Mouse (Mus musculus) left cerebral cortex, postnatal 4 days (tissue): ENCODE results near the gene Car10. TPM values are rescaled to one million over a fixed set of nuclear protein-coding genes. Genes with fewer than 3 reads are reported as not detected.

Experiments used
- DNase-seq: peaks from one replicate; pipeline ENCODE4 v3.0.0-alpha.2; 2022
- intact Hi-C: fragments of 180-260 bp; cut with DNase I; formaldehyde crosslinking; loops from one replicate; pipeline ENCODE4 v1.15.1; 2025
- total RNA-seq, 2 experiments: library from RNA; stranded (reverse); gene quantifications; 2 replicates each; pipeline ENCODE4 v1.2.3; 2021

Car10 gene
- total RNA-seq, 2 experiments from 2014 or later = 13.7 to 24.0 TPM

DNA sequence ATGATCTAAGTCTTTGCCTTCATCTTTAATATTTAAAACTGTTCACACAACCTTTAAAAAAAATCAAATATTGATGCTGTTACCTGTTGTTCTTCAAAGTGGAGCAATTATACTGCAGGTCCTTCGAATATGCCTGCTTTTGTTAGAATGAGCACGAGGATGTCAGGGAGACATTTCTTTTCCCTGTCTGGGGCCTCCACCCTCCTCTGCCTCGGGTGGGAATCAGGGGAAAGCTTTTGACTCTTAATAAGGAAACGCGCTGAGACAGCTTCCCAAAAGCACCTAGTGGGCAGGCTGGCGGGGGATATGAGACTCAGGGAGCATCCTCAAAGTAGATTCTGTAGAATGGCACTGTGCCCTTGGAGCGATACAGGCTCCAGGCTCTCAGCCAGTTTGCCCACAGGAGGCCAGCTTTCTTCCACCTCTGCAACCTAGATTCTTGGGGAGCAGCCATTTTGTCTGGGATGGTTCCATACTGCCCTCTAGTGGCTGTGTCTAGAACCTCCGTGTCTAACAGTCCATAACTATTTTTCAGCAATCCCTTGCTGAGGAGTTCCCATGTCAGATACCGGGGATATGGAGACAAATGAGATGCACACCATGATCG lies 373.8 kb downstream of the Car10 start:
- DNase-seq = peak; percentile 95
- intact Hi-C loops = loop anchor here (5.0 kb wide), 1 partner anchor 329 kb away; no protein-coding TSS in a partner anchor

DNA sequence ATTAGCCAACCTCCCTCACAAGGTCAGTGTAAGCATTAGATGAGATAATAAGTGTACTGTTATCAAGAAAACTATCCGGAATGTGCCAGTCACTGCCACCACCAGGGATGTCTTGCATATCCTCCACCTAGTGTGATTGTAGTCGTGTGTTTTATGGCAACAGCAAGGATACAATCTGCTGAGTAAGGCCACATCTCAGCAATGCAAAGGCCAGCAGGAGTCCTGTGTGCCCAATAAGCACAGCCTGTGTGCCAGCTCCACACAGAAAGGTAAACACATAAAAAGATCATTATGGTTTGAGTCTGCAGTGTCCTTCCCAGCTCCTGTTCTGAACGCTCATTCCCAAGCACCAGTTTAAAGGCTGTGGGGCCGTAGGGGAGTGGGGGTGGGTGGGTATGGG lies 386.8 kb downstream of the Car10 start:
- DNase-seq = no peak
- intact Hi-C loops = no loop called here

DNA sequence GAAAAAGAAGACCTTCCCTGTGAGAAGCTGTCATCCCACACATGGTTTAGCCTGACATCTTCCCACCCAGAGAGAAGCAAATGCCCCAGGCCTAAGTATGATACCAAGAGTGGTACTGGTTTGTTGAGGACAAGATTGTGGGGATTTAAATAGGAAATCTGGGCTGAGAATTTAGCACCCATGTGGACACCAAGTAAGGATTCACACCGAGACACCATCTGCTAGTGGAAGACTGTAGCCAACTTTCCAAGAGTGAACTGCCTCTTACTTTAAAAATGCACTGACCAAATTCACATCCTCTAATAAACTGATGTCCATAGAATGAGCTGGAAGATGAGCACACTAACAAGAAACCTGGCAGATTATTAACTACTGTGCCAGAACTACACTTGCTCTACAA lies 389.2 kb downstream of the Car10 start:
- intact Hi-C loops = no loop called here
- no peak for DNase-seq

DNA sequence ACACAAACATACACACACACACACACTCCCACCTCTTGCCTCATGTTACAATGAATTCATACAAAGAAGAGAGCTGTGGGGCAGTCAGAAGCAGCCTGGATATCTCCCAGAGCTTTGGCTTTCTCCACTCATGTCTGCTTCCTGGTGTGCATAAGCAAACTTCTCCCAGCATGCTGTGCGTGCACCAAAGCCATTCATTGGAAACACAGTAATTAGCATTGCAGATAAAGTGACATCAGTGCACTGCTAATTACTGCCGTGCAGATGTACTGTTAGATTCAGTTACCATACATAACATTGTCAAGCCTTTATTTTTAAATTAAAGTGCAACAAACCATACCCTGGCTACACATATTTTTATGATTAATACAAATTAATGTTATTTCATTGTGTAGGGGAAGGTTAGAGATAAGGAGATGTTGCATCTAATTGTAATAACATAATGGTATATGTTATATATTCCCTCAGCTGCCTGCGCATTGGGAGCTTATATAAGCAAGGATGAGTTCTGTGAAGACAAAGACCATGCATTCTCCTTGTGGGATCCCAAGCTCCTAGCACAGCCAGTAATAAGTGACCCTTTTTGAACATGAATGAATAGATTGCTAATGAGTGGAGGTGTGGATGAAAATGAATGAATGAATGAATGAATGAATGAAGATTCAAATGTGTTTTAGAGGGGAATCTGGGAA lies 390.2 kb downstream of the Car10 start:
- DNase-seq = no peak
- intact Hi-C loops = no loop called here

DNA sequence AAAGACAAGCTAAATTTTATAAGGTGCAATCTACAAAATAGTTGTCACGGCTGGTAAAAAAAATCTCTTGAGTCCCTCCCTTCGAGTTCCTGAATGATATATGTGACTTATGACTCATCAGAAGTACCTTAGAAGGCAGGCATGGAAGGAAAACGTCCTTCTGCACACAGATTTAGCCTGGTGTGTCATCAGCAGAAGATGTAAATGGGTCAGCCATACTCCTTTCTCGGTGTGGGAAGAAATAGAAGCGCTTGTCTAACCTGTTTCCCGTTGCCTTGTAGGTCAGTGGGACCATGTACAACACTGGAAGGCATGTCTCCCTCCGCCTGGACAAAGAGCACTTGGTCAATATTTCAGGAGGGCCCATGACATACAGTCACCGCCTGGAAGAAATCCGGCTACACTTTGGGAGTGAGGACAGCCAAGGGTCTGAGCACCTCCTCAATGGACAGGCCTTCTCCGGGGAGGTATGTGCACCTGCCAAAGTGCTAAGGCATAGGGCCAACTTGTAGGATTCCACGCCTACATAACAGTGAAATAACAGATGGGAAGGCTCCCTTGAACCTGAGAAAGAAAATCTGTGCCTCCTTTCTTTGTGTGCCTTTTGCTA lies 392.5 kb downstream of the Car10 start:
- intact Hi-C loops = no loop called here
- DNase-seq = no peak

DNA sequence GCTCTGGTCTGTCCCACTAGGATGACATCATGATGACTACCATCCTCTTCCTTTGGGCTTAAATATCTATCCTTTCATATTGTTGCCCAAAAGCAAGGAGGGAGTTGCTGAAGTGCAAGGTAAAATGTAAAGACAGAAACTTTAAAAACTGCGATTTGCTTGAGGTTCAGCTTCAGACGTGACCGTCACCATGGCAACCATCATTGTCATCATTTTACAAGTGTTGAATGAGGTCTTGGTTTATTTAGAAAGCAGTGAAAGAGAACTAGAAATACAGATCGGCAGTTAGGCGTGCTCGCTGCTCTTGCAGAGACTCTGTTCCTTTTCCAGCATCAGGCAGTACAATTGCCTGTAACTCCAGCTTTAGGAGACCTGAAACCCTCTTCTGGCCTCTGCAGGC lies 400.1 kb downstream of the Car10 start:
- no peak for DNase-seq
- intact Hi-C loops = no loop called here

DNA sequence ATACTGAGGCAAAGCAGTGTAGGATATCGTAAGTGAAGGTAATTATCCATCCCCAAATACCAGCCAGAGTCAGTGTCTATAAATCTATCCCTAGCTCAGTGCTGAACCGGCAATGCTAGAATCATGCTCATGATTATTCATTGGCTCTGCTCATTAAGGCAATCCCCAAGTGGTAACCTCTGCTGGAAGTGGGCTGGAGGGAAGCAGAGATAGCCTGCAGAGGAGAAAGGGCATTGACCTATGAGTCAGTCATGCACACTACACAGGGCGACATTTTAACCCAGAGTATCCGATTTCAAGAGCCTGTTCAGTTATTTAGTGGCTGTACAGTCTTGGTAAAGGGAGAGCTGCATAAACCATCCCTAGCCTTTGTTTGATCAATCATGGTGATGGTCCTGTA lies 402.6 kb downstream of the Car10 start:
- DNase-seq = no peak
- intact Hi-C loops = no loop called here

DNA sequence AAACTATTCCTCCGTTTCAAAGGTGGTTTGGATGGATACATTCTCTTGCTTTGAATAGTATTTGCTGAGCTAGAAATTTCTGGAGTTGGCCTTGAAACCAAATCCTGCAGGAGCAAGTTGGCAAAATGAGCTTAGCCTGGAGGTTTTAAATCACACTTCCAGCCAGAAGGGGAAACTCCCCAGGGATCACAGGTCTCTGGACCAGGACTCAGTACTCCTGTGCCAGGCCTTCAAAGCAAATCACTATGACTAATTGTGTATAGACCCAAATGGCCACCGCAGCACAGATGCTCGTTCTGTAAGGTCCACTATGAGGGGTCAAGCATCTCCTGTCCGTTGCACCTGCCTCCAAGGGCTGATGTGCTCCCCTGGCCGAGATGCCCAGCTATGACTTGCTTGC lies 403.8 kb downstream of the Car10 start:
- DNase-seq = no peak
- intact Hi-C loops = no loop called here

DNA sequence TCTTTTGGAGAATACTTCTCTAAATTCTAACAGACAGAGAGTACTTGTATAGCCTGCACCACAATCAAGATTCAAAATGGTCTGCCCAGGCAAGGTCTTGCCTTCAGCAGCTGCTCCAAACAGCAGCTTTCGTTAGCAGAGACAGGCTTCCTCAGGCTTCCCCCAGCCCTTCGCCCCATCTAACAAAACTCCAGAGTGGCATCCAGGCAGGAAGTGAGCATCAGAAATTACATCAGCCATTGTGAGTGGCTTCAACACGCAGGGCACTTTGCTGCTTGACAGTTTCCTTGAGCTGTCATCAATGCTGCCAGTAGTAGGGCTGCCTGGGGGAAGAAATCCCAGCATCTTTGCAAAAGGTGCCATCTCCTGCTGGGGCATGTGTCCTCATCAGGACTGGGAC lies 405.0 kb downstream of the Car10 start:
- intact Hi-C loops = no loop called here
- DNase-seq = no peak

DNA sequence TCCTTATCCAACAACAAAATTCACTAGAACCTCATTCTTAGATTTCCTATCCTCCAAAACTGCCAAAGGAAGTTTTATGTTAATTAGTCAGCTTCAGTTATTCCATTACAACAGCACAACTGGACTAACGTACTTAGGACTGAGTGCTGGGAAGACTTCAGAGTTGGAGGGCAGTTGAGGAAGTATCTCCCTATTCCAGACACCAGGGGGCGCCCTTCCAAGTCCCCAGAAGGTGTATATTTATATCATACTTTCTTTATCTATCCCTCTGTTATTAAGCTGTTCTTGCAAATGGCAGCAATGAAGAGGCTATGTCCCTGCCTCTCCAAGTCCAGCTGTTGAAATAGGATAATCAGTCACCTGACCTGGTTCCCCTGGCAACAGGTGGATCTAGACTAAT lies 405.6 kb downstream of the Car10 start:
- intact Hi-C loops = no loop called here
- DNase-seq = peak; percentile 18

DNA sequence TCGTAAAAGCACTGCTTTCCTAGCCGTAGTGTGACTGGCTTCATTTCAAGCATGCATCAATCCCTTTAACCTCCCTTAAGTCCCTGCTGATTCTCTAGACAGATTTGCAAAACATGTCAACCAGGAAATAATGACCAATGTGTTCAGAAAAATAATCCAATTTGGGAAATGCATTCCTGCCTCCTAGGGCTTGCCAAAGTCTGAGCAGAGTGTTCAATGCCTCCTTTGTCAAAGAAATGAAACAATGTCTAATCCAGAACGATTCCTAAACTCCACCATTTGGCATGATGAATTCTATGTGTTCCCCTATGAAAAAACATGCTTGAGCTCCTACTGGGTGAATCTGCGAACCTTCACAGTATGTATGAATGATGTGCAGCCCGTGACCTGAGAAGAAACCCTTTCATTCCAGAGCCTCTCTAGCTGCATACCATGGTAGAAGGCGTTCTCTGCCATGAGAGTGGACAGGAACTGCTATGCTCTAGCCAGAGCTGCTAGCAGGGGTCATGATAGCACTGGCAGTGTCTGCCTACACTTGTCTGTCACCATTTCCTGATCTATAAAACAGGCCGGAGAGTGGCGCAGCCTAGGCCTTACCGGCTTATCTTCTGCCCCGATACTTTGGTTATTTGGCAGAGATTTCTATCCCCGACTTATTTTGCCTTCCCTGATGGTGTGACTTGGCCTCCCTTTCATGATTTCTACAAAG lies 411.9 kb downstream of the Car10 start:
- peak; percentile 10 for DNase-seq
- intact Hi-C loops = no loop called here

DNA sequence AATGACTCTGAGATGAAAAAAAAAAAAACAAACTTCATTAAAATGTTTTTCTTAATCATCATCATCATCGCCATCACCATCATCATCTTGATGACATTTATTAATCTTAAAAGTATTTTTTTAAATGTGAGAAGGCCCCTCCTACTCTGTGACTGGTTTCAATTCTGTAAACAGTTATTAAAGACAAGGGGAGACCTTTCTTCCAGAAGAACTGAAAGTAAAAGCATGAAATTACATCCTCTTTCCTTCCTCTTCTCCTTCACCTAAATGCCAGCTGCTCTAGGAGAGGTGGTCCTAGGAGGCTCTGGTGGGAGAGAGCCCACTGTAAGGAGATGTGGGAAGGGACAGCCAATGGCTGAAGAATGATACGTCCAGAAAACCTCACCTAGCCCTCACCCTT lies 415.0 kb downstream of the Car10 start:
- intact Hi-C loops = no loop called here

DNA sequence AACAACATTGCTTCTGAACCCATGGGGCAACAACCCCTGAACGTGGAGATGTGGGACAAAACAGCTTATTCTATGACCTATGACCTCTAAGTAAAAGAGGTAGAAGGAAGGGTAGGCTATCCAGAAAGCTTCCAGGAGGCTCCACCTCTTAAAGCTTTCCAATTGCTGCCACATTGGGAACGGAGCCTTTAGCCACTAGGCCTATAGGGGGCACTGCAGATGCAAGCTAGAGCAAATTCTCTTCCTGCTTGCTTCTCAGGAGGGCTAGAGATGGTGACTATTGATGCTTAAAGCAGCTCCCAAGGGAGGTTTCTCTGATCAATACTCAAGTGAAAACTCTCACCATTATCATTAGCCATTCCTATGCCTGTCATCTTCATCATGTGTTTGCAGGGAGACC lies 416.6 kb downstream of the Car10 start:
- no peak for DNase-seq
- intact Hi-C loops = no loop called here

More for the DNA sequence above, 415.0 kb downstream of the Car10 start:
- no peak for DNase-seq

DNA sequence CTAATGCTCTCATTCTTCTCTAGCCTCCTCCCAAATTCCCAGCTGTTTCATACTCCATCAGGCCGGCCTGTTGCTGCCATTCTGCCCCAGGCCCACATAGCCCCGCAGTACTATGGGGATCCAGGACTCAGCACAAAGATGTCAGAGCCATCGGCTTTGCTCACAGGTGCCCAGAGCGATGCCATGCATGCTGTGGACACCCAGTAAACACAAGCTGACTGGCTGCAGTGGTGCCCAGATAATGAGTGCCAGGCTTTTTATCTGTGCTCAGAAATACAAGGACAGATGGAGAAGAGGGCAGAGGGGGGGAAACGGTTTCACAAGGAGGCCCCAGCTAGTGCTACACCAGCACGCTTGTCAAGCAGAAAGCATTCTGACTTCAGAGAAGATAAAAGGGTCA lies 417.7 kb downstream of the Car10 start:
- DNase-seq = peak; percentile 46

DNA sequence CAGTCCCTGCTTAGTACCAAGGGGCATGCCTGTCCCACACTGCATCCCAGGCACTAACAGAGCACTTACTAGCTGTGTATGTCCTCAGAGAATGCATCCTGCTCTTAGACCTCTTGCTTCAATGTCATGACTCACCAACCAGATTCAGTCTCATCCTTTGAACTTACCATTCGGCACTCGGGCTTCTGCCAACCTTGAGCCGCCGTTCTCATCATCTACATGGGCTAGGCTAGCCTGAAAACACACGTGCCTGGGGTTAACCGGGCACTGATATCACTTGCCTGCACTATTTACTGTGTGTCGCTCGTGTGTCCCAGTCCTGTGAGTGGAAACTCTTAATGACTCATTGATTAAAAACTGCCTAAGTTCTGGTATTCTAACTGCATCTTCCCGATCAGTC lies 418.4 kb downstream of the Car10 start:
- intact Hi-C loops = no loop called here

More for the DNA sequence above, 417.7 kb downstream of the Car10 start:
- intact Hi-C loops = no loop called here

DNA sequence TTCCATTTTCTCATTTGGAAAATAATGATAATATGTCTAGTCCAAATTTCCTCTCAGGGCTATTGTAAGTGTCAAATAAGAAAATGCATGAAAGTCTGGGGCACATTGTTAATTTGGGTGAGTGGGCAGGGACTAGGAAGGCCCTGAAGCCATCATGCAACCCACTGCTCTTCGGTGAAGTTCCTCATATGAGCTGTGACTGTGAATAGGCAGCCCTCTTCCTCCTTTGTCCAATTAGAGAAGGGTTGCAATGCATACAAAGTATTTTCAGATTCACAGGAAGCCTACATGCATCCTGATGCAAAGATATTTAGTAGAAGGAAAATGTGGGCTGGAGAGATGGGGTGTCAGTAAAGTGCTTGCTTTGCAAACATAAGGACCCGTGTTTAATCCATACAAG lies 419.1 kb downstream of the Car10 start:
- intact Hi-C loops = no loop called here
- DNase-seq = no peak

More for the DNA sequence above, 418.4 kb downstream of the Car10 start:
- DNase-seq = no peak

DNA sequence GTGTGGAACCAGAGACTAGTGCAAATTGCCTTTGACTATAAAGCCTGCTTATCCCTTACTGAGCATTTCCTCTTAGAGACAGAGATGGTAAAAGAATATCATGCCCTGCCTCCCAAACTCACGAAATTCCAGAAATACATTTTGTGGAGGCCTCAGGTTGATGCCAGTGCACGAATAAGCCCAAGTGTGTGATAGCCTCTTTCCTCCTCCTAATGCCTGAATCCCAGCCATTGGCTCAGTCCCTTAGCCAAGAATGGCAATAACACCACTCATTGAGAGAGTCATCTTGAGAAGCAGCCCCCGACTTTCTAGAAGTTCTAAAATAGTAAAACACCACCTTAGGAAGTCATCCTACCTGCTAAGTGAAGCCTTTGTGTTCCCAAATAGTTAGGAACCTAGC lies 424.7 kb downstream of the Car10 start:
- DNase-seq = no peak
- intact Hi-C loops = no loop called here

DNA sequence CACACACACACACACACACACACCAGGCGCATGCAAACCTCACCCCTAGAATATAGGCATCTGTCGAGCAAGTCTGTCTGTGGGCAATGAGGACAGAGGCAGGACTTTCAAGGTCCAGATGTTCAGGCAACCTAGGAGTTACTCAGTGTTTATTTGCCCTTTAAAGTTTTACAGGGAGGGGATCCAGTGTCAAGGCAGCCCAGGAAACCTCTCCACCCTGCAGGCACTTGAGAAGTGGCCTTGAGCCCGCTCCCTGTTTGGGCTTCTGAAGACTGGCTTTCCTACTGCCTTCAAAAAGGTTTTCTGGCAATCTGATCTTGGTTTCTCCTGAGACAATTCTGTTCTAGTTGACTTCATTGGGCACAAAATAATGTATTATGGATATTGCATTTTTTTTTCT lies 428.1 kb downstream of the Car10 start:
- DNase-seq = no peak
- intact Hi-C loops = no loop called here

DNA sequence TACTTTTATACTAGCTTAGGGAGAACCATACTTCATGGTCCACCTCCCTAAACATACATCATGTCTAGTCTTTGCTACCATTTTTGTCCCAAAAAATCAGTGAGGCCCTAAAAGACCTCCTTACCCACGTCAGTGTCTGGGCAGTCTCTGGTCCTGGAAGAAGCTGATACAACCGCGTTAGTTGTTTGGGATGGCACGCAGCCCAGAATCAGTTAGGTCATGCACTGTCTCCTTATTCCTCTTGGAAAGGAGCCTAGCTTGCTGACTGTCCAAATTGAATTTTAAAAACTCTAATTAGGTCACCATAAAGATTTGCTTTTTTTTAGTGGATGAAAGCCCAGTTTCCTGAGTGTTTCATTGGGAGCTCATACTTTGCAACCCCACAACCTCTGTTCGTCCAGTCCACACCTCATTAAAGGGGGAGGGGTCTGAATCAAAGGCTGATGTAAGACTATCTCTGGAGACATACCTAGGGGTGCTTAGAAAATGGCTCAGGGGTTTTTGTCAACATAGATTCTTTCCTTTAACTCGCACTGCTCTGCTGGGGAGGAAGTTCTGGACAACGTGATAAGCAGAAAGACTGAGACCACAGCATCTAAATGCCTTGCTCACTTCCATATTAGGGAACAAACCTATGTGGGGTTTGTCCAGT lies 433.3 kb downstream of the Car10 start:
- intact Hi-C loops = no loop called here
- peak; percentile 73 for DNase-seq

DNA sequence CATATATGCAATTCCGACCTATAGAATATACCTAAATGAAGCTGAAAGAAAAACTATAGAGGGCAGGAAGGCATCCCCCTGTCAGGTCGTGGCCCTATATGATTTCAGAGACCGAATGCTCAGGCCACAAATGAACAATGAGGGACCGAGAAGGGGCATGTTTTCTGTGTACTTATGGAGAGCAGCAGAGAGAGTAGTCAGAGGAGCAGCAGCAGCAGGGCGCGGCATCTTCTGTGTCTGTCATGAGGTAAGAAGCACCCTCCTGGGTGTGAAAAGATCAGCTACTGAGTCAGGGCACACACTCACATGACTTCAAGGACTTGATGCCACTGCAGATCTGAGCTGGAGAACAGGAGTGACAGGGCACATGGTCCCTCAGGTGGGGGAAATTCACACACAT lies 438.4 kb downstream of the Car10 start:
- no peak for DNase-seq
- intact Hi-C loops = no loop called here

DNA sequence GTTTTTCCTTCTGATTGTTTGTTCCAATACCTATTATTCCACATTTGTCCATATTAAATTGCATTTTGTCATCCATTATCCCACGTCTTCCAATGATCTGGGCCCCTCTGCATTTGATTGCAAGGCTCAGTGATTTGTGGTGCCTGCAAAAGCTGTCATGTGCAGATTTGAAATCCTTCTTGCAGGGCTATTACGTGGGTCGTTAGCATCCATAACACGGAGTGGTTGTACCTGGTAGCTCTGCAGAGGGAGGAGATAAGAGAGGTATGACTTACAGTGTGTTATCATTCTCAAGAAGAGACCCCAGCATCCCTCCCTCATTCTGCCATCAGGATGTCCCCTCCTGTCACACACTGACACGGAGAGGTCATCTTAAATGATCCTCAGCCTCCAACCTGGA lies 451.1 kb downstream of the Car10 start:
- no peak for DNase-seq
- intact Hi-C loops = no loop called here
